Mouse (Mus musculus) embryonic fibroblast, embryonic 13.5 days (primary cell): Measurements from ENCODE around the gene Kdm5b. TPM values are rescaled to one million over a fixed set of nuclear protein-coding genes. Genes with fewer than 3 reads are reported as not detected.

Source experiments
- H3K27ac ChIP-seq: 2 replicates; pipeline ENCODE4 v1.5.1; 2012; ENCODE audit warnings: low read length, control low read depth, inconsistent platforms; ENCODE audit not compliant: insufficient read depth
- H3K4me1 ChIP-seq: 2 replicates; pipeline ENCODE4 v1.6.1; 2011; ENCODE audit warnings: low read length; ENCODE audit not compliant: control insufficient read depth, insufficient read depth
- H3K4me3 ChIP-seq: 2 replicates; pipeline ENCODE4 v1.5.1; 2011; ENCODE audit warnings: mild to moderate bottlenecking, control low read depth, low read length; ENCODE audit not compliant: insufficient read depth
- CTCF ChIP-seq: IDR thresholded peaks from 2 replicates; pipeline ENCODE4 v1.5.1; 2011; ENCODE audit warnings: mild to moderate bottlenecking, control low read depth, low read length, moderate library complexity, borderline replicate concordance; ENCODE audit not compliant: insufficient read depth
- POLR2A ChIP-seq: IDR thresholded peaks from 2 replicates; pipeline ENCODE4 v1.6.1; 2011; ENCODE audit warnings: low read depth, mild to moderate bottlenecking, control low read depth, low read length, moderate library complexity
- polyA plus RNA-seq: library from polyadenylated mRNA; stranded (reverse); fragments of >200 nt; gene quantifications from 2 replicates; pipeline ENCODE4 v1.2.4, GENCODE M21; 2011; ENCODE audit warnings: low read depth; ENCODE audit not compliant: missing spikeins, insufficient read length

Kdm5b gene
- polyA plus RNA-seq, 1 experiment = 71.7 TPM

GRCm38 (mm10) chr1:134651851-134652398, 92.0 kb downstream of the Kdm5b start:
- no peak overlapping the region for H3K27ac ChIP-seq
- H3K4me1 ChIP-seq = no peaks in the 10 kb centered on the region
- H3K4me3 ChIP-seq = no peak overlapping the region
- TF ChIP-seq POLR2A = no peak
- no peak for TF ChIP-seq CTCF

- H3K4me3 ChIP-seq = no peak overlapping the region
- TF ChIP-seq POLR2A (no peak), CTCF (no peak)
These were observed 93.8 kb downstream of the Kdm5b start for GRCm38 (mm10) chr1:134653603-134654257.

GRCm38 (mm10) chr1:134658841-134659240, 98.9 kb downstream of the Kdm5b start:
- Histone ChIP-seq H3K4me3 (no peak overlapping the region), H3K27ac (no peak overlapping the region), H3K4me1 (no peaks in the 10 kb centered on the region)
- TF ChIP-seq CTCF = no peak
- no peak for TF ChIP-seq POLR2A

More at GRCm38 (mm10) chr1:134653603-134654257, 93.8 kb downstream of the Kdm5b start:
- H3K4me1 ChIP-seq = no peaks in the 10 kb centered on the region
- no peak overlapping the region for H3K27ac ChIP-seq

- no peak for TF ChIP-seq CTCF
- TF ChIP-seq POLR2A = no peak
- Histone ChIP-seq H3K4me1 (no peaks in the 10 kb centered on the region), H3K4me3 (no peak overlapping the region), H3K27ac (no peak overlapping the region)
These were observed 100.2 kb downstream of the Kdm5b start for GRCm38 (mm10) chr1:134660163-134660562.

GRCm38 (mm10) chr1:134671234-134672070, 111.5 kb downstream of the Kdm5b start:
- Histone ChIP-seq H3K27ac (no peak overlapping the region), H3K4me1 (no peaks in the 10 kb centered on the region), H3K4me3 (no peak overlapping the region)
- TF ChIP-seq POLR2A (no peak), CTCF (no peak)

GRCm38 (mm10) chr1:134674312-134674711, 114.3 kb downstream of the Kdm5b start:
- H3K27ac ChIP-seq = no peak overlapping the region
- no peaks in the 10 kb centered on the region for H3K4me1 ChIP-seq
- TF ChIP-seq POLR2A (no peak), CTCF (no peak)
- H3K4me3 ChIP-seq = no peak overlapping the region

- Histone ChIP-seq H3K4me1 (no peaks in the 10 kb centered on the region), H3K4me3 (no peak overlapping the region), H3K27ac (no peak overlapping the region)
- no peak for TF ChIP-seq POLR2A
- TF ChIP-seq CTCF = no peak
These were observed 119.5 kb downstream of the Kdm5b start for GRCm38 (mm10) chr1:134679445-134679844.

GRCm38 (mm10) chr1:134680617-134681016, 120.6 kb downstream of the Kdm5b start:
- no peaks in the 10 kb centered on the region for H3K4me1 ChIP-seq
- no peak overlapping the region for H3K27ac ChIP-seq
- TF ChIP-seq POLR2A (no peak), CTCF (no peak)
- H3K4me3 ChIP-seq = no peak overlapping the region

- Histone ChIP-seq H3K4me1 (no peaks in the 10 kb centered on the region), H3K27ac (no peak overlapping the region), H3K4me3 (no peak overlapping the region)
- TF ChIP-seq POLR2A (no peak), CTCF (no peak)
These were observed 122.5 kb downstream of the Kdm5b start for GRCm38 (mm10) chr1:134682460-134682859.

Other genes with a start within 250 kb of the Kdm5b start
- 1.2 and 1.4 TPM in 2 replicates for gene Ppfia4, start 227.2 kb upstream of the Kdm5b start, polyA plus RNA-seq
- 66.3 and 68.0 TPM in 2 replicates for gene Tmem183a, start 198.2 kb upstream of the Kdm5b start, polyA plus RNA-seq
- gene 4933406M09Rik, start 174.2 kb upstream of the Kdm5b start, polyA plus RNA-seq = not detected in 2 replicates
- 135 and 158 TPM in 2 replicates for gene Cyb5r1, start 154.6 kb upstream of the Kdm5b start, polyA plus RNA-seq
- gene Adipor1, start 144.8 kb upstream of the Kdm5b start, polyA plus RNA-seq = 87.5 and 99.8 TPM in 2 replicates
- gene Klhl12, start 104.6 kb upstream of the Kdm5b start, polyA plus RNA-seq = 14.0 and 16.4 TPM in 2 replicates
- gene Rabif, start 65.5 kb upstream of the Kdm5b start, polyA plus RNA-seq = 21.5 and 22.7 TPM in 2 replicates
- gene Mgat4e, start 10.5 kb upstream of the Kdm5b start, polyA plus RNA-seq = not detected in 2 replicates
- not detected in 2 replicates for gene Syt2, start 86.5 kb downstream of the Kdm5b start, polyA plus RNA-seq